Mouse (Mus musculus) layer of hippocampus, adult 18-20 months (tissue): ENCODE data around the gene Pon2. TPM values are rescaled to one million over a fixed set of nuclear protein-coding genes. Genes with fewer than 3 reads are reported as not detected.
"Not testable (repeated sequence)": the region's sequence is repeated elsewhere in the genome, so short reads cannot be mapped to it uniquely, and the experiment has no call there.

ENCODE experiments used
- DNase-seq, 2 experiments: peaks; one replicate each; pipeline ENCODE4 v3.0.0; 2022; ENCODE audit warnings: low spot score in 2 of 2
- long read RNA-seq: library from polyadenylated mRNA; stranded (forward); transcript quantifications from one replicate; pipeline ENCODE4 v2.0.0, GENCODE M21; 2021
- total RNA-seq, 2 experiments: library from RNA; stranded (reverse); gene quantifications; 2 replicates each; pipeline ENCODE4 v1.2.3; 2021

Pon2 gene
- 10 to 100 TPM; 19.1 to 21.8 TPM for total RNA-seq
- long read RNA-seq, transcript Pon2-201 (9 exons, 2,409 nt), result major isoform, 31 of 32 reads
- long read RNA-seq, partial matches to known transcripts, result 0 of 32 reads
- long read RNA-seq, other reads (novel, unspliced or antisense), result 1 of 32 reads

DNA sequence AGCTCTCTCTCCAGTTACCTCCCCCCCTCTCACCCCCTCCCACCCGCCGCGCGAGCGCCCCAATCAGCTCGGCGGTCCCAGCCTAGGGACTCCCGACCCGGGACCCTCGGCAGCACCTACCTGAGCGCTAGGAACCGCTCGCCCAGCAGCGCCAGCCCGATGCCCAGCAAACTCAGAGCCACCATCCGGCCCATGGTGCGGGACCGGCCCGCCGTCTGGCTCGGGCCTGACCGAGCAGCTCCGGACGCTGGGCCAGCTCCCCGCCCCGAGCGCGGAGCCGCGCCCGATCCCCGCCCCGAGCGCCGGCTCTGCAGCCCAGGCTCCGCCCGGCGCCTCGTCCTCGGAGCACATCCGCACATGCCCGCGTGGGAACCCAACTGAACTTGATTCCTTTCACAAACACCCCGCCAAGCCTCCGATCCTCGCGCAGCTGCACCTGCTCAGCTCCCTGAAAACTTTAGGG, at the start of gene Pon2:
Pon2 (minus strand) TSS at position 364 of the 463 bp plus-strand sequence.
- DNase-seq, result peak; percentile 13 to 53

DNA sequence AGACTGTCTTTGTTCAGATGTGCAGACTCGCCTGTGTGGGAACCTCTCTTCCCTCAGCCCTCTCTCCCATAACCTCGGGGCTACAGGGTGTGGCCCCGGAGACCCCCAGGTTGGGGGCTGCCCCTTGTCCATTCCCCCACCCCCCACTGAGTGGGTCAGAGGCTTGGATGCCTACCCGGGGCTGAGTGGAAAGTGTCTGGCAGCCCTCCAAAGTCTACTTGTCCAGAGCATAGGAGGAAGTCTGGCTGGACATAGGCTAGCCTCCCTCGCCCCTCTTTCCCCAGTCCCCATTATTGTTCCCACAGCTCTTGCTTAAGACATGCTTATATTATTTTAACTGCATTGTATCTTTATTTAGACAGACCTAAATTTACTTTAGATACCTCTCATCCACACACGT, 46.0 kb upstream of the Pon2 start:
- no peak for DNase-seq

DNA sequence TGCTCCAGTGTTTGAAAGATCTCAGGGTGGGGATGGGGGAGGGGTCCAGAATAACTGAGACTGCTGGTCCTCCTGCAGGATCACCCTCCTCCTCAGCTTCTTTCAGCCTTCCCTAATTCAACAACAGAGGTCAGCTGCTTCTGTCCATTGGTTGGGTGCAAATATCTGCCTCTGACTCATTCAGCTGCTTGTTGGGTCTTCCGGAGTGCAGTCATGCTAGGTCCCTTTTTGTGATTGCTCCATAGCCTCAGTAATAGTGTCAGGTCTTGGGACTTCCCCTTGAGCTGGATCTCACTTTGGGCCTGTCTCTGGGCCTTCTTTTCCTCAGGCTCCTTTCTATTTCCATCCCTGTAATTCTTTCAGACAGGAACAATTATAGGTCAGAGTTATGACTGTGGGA, 41.0 kb upstream of the Pon2 start:
- DNase-seq, result not testable (repeated sequence)

DNA sequence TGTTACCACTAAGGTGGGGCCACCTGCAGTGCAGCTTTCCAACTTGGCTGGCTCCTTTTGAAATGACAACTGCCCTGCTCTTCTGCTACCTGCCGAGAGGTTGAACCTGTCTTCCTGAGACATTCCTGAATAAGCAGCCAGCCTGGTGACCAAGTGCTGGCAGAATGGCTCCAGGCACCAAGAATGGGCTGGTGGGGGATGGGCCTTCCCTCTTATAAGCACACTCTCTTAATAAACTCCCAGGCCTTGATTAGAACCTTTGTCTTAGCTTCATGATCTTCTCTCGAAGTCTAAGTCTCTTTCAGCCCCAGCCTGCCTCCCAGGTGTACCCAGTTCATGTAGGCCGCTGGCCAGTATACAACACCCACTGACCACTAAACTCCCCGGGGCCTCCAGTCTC, 40.5 kb upstream of the Pon2 start:
- not testable (repeated sequence) for DNase-seq

DNA sequence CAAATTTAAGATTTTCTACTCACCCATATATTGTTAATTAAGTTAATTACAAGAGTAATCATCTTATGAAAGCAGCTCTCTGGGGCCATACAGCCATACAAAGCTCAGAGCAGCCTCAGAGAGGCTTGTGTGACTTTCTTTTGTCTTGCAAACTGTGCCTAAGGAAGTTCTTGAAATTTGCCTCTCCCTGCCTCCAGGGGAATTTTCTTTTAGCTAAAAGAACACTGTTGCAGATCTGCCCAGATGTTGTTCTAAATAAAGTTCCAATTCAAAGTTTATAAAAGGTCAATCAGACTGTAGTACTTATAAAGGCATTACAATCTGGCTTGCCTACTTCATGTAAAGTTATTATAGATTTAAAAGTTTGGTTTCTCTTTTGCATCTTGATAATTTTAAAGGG, 37.8 kb upstream of the Pon2 start:
- DNase-seq, result not testable (repeated sequence)

DNA sequence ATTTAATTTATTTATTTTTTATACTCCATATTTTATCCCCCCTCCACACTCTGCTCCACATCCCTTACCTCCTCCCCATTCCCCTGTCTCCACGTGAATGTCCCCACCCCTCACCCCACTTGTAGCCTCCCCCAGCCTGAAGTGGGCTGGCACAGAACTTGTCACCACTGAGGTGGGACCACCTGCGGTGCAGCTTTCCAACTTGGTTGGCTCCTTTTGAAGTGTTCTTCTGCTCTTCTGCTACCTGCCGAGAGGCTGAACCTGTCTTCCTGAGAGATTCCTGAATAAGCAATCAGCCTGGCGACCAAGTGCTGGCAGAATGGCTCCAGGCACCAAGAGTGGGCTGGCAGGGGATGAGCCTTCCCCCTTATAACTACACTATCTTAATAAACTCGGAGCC, 35.8 kb upstream of the Pon2 start:
- no peak for DNase-seq

DNA sequence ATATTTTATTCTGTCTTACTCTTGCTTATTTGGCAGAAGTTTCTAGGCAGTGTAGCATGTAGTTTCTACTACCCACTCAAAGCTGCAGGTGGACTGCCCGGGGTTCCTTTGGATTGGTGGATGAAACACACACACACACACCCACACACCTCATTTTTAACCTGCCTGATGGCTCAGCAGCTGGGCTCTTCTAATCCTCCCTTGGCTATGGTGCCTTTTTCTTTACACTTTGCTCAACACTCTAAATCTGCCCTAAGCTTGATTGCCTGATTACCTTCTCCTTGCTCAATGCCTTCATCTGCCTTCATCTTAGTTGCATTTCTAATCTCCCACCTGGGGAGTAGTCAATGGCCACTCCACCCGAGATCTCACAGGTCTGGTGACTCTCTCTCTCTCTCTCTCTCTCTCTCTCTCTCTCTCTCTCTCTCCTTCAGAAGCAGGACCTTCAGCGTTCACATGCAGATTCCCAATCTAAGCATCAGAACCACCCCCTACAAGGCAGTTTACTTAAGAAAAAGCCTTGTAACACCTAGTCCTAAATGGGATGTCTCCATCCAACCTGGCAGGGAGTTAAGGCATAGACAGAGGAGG, 34.4 kb upstream of the Pon2 start:
- peak in 1 of 2 experiments; percentile 7 for DNase-seq

DNA sequence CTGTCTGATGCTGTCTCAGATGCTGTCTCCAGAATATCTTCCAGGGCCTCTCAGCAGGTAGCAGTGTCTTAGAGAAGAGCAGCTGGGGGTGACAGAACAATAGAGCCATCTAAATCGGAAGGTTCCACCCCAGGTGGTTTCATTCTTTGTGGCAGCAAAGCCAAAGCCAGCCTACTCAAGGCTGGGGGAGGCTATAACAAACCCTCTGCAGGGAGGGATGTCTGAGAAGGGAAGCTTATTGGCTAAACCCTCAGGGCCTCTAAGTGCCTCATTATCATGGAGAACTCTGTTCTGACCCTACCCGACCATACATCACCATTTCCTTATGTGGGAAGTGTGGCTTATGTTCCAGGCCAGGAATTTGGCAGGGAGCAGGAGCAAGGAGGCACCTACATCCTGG, 26.9 kb upstream of the Pon2 start:
- DNase-seq, result no peak

DNA sequence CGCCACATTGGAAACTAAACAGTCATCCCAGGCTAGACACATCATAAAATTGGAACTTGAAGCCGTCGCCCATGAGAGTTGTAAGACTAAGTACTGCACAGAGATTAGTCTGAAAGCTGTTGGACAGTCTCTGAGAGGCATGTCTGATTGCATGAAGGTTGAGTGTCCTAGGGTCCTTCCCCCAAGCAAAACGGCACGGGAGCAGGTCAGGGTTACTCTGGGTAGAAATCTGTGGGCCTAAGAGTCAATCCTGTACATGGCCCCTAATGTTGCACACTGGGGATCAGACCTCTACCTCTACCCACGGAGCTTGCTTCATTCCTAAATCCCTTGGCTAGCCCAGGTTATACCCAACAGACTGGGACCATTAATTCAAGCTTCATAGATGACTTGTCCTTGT, 25.8 kb upstream of the Pon2 start:
- DNase-seq, result not testable (repeated sequence)

DNA sequence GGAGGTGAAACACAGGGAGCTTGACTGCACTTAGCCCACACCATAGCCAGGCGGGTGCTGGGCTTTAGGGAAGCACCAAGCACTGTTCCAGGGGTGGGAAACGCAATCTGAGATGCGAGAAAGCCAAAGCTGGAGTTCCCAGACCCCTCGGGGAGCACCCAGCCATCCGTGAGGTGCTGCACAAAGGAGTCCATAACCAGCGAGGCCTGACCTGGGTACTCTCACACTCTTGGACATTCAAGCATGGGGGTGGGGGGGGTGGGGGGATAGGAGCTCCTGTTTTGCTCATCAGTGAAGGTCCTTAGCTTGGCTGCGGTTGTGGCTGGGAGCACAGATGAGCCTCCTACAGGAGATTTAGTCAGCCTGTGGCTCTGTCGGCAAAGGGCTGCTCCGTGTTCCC, 18.4 kb upstream of the Pon2 start:
- DNase-seq, result no peak

DNA sequence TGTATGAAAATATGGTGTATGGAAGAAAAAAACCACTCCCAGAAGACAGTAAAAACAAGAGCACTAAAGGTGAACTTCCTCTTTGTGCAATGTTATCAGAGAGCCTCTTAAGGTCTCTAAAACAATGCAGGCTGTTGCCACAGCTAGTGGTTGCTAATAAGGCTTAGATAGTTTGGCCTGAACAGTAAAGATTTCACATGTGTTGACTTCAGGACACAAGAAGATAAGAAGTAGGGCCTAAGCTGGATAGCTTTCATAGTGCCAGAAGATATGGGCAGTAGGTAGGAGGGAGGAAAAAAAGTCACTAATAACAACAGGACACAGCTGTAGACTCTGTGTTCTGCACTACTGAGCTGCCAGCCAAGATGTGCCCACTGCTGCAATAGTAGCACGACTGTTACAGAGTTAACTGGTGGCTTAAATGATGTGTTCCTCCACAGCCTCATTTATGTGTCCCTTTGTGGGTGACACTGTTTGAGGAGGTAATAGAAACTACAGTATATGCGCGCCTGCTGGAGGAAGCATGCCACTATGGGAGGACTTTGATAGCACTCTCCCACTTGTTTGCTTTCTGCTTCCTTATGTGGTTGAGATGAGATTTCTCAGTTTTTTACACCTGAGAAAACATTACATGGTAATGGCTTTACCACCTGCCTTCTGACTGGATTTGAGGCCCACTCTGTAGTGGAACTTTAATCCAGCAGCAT, 17.0 kb upstream of the Pon2 start:
- no peak for DNase-seq

DNA sequence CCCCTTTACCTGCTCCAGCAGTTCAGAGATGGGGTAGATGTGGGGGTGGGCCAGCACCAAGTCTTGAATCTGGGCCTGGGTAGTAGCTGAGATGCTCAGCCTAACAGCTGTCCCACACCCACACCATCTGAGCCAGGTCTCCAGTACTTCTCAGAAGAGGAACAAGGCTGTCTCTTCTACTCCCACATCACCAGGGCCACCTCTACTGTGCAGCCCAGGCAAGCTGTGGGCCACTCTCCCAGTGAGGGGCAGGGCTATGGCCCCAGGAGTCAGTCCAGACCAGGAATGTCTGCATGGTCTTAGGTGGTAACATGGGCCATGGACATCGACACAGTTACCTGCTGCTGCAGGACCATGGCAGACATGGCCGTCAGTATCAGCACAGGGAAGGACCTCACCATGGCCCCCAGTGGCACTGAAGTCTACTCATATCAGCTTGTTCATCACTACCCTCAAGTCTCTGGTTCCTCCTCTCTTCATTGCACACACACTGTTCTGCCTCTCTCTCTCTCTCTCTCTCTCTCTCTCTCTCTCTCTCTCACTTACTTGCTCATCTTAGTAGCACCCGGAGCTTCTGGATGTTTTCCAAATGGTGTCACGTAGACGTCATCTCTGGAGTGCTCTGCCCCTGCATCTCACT, 15.8 kb upstream of the Pon2 start:
- DNase-seq, result no peak

DNA sequence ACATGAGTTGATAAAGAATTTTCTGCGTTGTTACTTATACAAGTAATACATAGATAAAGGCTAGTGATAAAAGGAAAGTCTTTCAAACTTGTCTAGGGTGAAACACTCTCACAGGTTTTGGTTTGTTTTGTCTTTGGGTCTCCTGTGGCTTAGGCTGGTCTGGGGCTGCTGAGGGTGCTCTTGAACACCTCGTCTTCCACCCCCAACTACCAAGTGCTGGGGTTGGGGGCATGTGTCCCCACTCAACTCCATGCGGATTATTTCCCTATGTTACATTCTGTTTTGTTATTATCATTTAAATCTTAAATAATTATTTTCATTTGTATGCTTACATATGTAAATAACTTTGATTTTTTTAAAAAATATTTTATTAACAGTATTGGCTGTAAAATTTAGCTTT, 12.2 kb upstream of the Pon2 start:
- no peak for DNase-seq

DNA sequence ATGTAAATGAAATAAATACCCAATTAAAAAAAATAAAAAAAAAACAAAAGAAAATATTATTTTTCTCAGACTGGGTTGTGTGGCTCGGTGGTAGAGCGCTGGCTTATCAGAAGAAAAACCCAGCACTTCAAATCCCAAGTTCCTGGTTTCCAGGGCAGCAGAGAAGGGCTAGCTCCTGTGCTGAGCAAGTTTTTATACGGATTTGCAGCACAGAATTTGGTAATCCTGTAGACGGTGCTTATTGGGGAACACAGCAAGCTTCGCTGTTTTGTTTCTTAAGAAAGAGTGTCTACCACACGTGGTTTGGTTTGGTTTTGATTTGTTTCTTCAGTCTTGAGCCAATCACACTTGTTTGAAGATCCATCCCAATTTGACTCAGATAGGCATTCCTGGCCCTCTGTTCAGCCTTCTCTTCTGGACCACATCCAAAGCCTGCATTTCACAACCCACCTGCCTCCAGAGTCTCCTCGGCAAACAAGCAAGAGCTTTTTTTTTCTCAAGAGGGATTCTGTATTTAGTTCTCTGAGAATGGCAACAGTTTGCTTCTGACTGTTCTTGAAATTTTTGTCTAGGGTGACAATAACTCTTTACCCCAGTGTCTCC, 11.4 kb upstream of the Pon2 start:
- DNase-seq, result peak; percentile 6 to 15

DNA sequence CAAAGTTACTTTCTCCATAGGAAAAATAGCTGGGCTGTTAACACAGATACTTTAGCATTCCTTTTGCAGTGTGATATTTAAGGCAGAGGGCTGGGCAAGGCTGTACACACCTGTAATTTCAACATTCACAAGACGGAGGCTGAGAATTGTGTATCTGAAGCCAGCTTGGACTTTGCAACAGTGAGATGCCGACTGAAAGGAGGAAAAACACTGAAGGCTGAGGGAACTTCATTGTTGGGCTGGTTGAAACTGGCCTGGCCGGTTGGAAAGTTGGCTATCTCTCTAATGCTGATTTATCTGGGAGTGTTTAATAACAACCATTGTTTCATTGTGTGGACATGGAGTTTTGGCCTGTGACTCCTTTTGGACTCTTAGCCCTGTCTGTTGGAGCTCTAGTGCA, 7.7 kb upstream of the Pon2 start:
- no peak for DNase-seq

DNA sequence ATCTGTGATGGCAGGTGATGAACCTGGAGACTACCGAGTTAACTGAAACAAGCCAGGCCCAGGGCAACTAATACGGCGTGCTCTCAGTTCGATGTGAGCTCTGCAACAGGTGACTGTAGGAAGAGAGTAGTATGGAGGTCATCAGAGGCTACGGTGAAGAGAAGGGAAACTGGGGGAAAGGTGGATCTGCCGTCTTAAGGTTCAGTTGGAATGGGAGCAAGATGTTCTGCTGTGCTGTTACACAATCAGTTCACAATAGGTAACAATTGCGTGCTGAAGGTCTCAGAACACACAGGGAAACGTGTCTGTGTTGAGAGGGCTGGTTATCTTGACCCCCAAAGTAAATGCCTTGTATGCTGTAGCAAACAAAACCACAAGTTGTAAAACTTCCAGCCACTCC, 6.7 kb upstream of the Pon2 start:
- no peak for DNase-seq

DNA sequence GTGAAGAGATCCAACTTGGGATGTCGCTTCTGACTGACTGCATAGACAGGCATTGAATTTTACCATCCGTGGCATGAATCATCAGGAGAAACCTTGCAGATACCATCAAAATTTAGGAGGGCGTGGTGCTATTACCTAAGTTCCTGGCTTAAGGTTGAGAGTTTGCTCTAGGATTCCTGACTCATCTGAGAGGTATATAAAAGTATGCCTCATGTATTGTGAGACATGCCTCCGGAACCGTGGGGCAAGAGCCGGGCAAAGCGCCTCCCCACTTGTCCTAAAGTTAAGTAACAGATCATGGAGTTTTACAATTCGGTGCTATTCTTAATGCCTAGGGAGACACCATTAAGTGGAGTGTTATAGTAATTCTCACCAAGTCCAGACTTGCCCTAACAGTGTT, 2.4 kb upstream of the Pon2 start:
- DNase-seq, result no peak

DNA sequence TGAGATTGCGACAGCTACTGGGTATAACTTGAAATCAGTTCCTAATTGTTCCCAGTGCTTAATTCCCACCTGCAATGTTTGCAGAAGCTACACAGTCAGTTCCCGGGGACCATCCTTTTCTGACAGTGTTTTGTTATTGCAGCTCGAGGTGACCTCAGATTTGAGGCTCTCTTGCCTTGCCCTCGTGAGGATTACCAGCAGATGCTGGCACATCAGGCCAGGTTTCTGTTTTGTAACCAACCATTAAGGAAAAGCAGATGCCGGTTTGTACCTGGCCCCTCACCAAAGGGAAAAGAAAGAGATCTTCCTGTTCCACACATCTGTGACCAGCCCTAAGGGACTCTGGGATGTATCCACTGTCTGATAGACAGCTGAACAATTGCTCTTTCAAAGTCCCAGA, 1.3 kb upstream of the Pon2 start:
- no peak for DNase-seq

DNA sequence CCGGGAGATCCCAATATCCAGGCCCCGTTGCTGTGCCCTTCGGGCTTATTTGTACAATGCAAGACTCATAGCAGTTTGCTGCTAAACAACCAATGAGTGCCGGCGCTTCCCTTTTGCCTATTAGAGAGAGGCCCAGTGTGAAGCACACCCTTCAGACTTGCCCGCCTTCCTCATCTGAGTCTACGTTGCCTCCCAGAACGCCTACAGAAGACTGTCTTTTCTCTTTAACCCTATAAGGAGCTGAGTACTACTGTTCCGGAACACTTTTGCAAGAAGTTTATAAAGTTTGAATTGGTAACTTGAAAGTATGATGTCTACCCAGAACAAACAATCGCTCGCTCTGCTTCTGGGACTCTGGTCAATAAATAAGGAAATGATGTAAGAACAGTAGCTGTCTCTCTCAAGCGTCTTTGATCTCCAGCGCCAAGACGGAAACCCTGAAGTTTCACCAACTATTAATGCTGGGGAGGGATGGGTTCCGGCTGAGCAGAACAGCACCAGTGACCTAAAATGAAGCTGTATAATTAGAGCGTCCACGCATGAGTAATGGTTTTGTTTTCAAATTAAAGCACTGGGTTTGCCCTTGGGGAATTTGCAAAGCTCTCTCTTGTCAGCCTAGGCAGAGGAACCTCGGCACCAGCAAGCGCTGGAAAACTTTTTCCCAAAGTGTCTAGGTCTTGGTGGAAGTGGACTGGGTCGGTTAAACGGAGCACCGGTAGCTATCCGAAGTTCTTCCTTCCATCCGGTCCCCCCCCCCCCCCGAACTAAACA, 749 bp downstream of the Pon2 start:
- peak in 1 of 2 experiments; percentile 30 for DNase-seq

DNA sequence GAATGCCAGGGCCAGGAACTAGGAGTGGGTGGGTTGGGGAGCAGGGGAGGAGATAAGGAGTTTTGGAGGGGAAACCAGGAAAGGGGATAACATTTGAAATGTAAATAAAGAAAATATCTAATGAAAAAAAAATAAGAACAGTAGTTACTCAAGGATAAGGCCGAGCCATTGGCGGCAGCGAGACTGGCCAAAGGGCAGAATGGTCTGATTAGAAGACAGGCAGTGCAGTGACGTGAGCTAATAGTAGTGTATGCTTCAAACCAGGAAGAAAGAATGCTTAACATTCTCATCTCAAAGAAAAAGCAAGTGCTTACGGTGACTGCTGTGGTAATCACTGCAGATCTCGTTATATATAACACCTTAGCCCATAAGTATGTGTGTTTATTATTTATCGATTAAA, 2.2 kb downstream of the Pon2 start:
- DNase-seq, result no peak
